Mouse (Mus musculus) G1E-ER4 (cell line): ENCODE data around the gene Ssna1. TPM values are rescaled to one million over a fixed set of nuclear protein-coding genes. Genes with fewer than 3 reads are reported as not detected.

ENCODE experiments used
- GATA1 ChIP-seq: IDR thresholded peaks from one replicate; pipeline ENCODE4 v1.8.0; 2012; ENCODE audit warnings: low read length, inconsistent platforms
- polyA plus RNA-seq: library from polyadenylated mRNA; stranded (reverse); fragments of >175 nt; gene quantifications from 2 replicates; pipeline ENCODE4 v1.2.3, GENCODE M21; 2012

Gene Ssna1
- polyA plus RNA-seq, 1 experiment, result 198 TPM

GRCm38 (mm10) chr2:25227406-25227805 is 44.8 kb downstream of the Ssna1 start:
- TF ChIP-seq GATA1, result no peak

GRCm38 (mm10) chr2:25226864-25227263 is 45.4 kb downstream of the Ssna1 start:
- no peak for TF ChIP-seq GATA1

GRCm38 (mm10) chr2:25225811-25226379 is 46.3 kb downstream of the Ssna1 start:
- TF ChIP-seq GATA1, result no peak

GRCm38 (mm10) chr2:25224766-25225752 is 47.2 kb downstream of the Ssna1 start:
- no peak for TF ChIP-seq GATA1

- TF ChIP-seq GATA1, result no peak
Measured at GRCm38 (mm10) chr2:25224492-25224765, 47.8 kb downstream of the Ssna1 start, which contains the start of gene Tubb4b. Gene Tubb4b (minus strand): TSS chr2:25224702.

- TF ChIP-seq GATA1, result no peak
Measured at GRCm38 (mm10) chr2:25223681-25224491, 48.4 kb downstream of the Ssna1 start.

- no peak for TF ChIP-seq GATA1
Measured at GRCm38 (mm10) chr2:25221331-25221772, 50.9 kb downstream of the Ssna1 start.

Other genes with a start within 250 kb of the Ssna1 start
- 51.6 and 56.3 TPM in 2 replicates for gene Nsmf, start 218.1 kb downstream of the Ssna1 start, polyA plus RNA-seq
- not detected in 2 replicates for gene Entpd8, start 192.1 kb downstream of the Ssna1 start, polyA plus RNA-seq
- 0.06 and 0.18 TPM in 2 replicates for gene Noxa1, start 177.3 kb downstream of the Ssna1 start, polyA plus RNA-seq
- gene Nrarp, start 91.7 kb downstream of the Ssna1 start, polyA plus RNA-seq, result not detected in 2 replicates
- gene Tor4a, start 75.6 kb downstream of the Ssna1 start, polyA plus RNA-seq, result 9.9 and 11.1 TPM in 2 replicates
- 26.4 and 34.1 TPM in 2 replicates for gene Nelfb, start 60.9 kb downstream of the Ssna1 start, polyA plus RNA-seq
- gene Stpg3, start 57.8 kb downstream of the Ssna1 start, polyA plus RNA-seq, result not detected in 2 replicates
- 0.09 TPM in 1 of 2 replicates, not detected in the other for gene Fam166a, start 53.7 kb downstream of the Ssna1 start, polyA plus RNA-seq
- gene Tubb4b, start 47.7 kb downstream of the Ssna1 start, polyA plus RNA-seq, result 462 and 587 TPM in 2 replicates
- gene Slc34a3, start 38.1 kb downstream of the Ssna1 start, polyA plus RNA-seq, result not detected in 2 replicates
- 0.04 and 0.10 TPM in 2 replicates for gene Rnf224, start 35.7 kb downstream of the Ssna1 start, polyA plus RNA-seq
- 23.1 and 29.3 TPM in 2 replicates for gene Rnf208, start 30.2 kb downstream of the Ssna1 start, polyA plus RNA-seq
- gene Cysrt1, start 30.0 kb downstream of the Ssna1 start, polyA plus RNA-seq, result not detected in 2 replicates
- 0.97 and 2.3 TPM in 2 replicates for gene AL732309.1, start 25.6 kb downstream of the Ssna1 start, polyA plus RNA-seq
- gene Tmem203, start 17.0 kb downstream of the Ssna1 start, polyA plus RNA-seq, result 11.3 and 16.5 TPM in 2 replicates
- gene Tprn, start 9.8 kb downstream of the Ssna1 start, polyA plus RNA-seq, result 56.1 and 69.7 TPM in 2 replicates
- 25.4 and 26.3 TPM in 2 replicates for gene Anapc2, start within 50 bp of the Ssna1 start, polyA plus RNA-seq
- not detected in 2 replicates for gene Tmem210, start 15.7 kb upstream of the Ssna1 start, polyA plus RNA-seq
- not detected in 2 replicates for gene Lrrc26, start 17.5 kb upstream of the Ssna1 start, polyA plus RNA-seq
- gene Grin1, start 46.7 kb upstream of the Ssna1 start, polyA plus RNA-seq, result 0.09 and 0.18 TPM in 2 replicates
- gene Man1b1, start 59.9 kb upstream of the Ssna1 start, polyA plus RNA-seq, result 18.5 and 26.0 TPM in 2 replicates
- gene Dpp7, start 83.9 kb upstream of the Ssna1 start, polyA plus RNA-seq, result 5.0 and 7.6 TPM in 2 replicates
- 36.3 and 46.3 TPM in 2 replicates for gene Uap1l1, start 93.2 kb upstream of the Ssna1 start, polyA plus RNA-seq
- 139 and 187 TPM in 2 replicates for gene Sapcd2, start 99.9 kb upstream of the Ssna1 start, polyA plus RNA-seq
- gene Entpd2, start 123.4 kb upstream of the Ssna1 start, polyA plus RNA-seq, result not detected in 2 replicates
- not detected in 2 replicates for gene Npdc1, start 126.9 kb upstream of the Ssna1 start, polyA plus RNA-seq
- not detected in 2 replicates for gene Fut7, start 150.8 kb upstream of the Ssna1 start, polyA plus RNA-seq
- gene Abca2, start 156.3 kb upstream of the Ssna1 start, polyA plus RNA-seq, result 9.2 and 9.9 TPM in 2 replicates
- not detected in 2 replicates for gene Clic3, start 184.4 kb upstream of the Ssna1 start, polyA plus RNA-seq
- gene Paxx, start 188.7 kb upstream of the Ssna1 start, polyA plus RNA-seq, result 39.7 and 40.3 TPM in 2 replicates
- not detected in 2 replicates for gene Ptgds, start 197.6 kb upstream of the Ssna1 start, polyA plus RNA-seq
- not detected in 2 replicates for gene Lcn12, start 221.5 kb upstream of the Ssna1 start, polyA plus RNA-seq
- gene Fbxw5, start 228.3 kb upstream of the Ssna1 start, polyA plus RNA-seq, result 25.8 and 49.8 TPM in 2 replicates
- 0.08 and 0.18 TPM in 2 replicates for gene C8g, start 229.3 kb upstream of the Ssna1 start, polyA plus RNA-seq